Mouse (Mus musculus): ENCODE measurements at regions not wholly inside any gene's neighbourhood (a gene's known extent, or its start where the extent isn't known, plus 50 kb on each side); places are given as distances from the start of the nearest gene placed in this dataset.

- Histone ChIP-seq H3K36me3 (ENCODE audit: control insufficient read depth, insufficient read depth, low read length) (no peaks in the 10 kb centered on the region), H3K4me3 (ENCODE audit: extremely low read depth, insufficient read depth, insufficient read length) (no peak overlapping the region), H3K4me1 (ENCODE audit: control insufficient read depth, insufficient read depth, insufficient read length) (0 out of 2 replicates have a peak, but pooled peaks cover 5% of the 10 kb centered on the region), H3K27ac (ENCODE audit: insufficient read depth, low read length) (no peak overlapping the region), H3K27me3 (ENCODE audit: control insufficient read depth, insufficient read depth, low read length) (no peaks in the 10 kb centered on the region)
- DNase-seq (ENCODE audit: low read depth in 1 of 2, low spot score in 2 of 2) = no peak
- no peak for TF ChIP-seq CTCF (IDR thresholded peaks at IDR 0.05; ENCODE audit: extremely low read depth, insufficient read depth, insufficient read length, insufficient replicate concordance)
- no peak for TF ChIP-seq POLR2A (IDR thresholded peaks at IDR 0.05; ENCODE audit: low read depth, low read length)
- 80% methylated on average over 14 of the region's 14 CpGs for WGBS
Observed at GRCm38 (mm10) chr17:88325326-88325909, 115.1 kb upstream of the Foxn2 start.

GRCm38 (mm10) chr17:88325910-88326739 is 114.4 kb upstream of the Foxn2 start:
- Histone ChIP-seq H3K27ac (ENCODE audit: insufficient read depth, low read length) (no peak overlapping the region), H3K4me3 (ENCODE audit: extremely low read depth, insufficient read depth, insufficient read length) (no peak overlapping the region), H3K36me3 (ENCODE audit: control insufficient read depth, insufficient read depth, low read length) (no peaks in the 10 kb centered on the region), H3K4me1 (ENCODE audit: control insufficient read depth, insufficient read depth, insufficient read length) (0 out of 2 replicates have a peak, but pooled peaks cover 5% of the 10 kb centered on the region), H3K27me3 (ENCODE audit: control insufficient read depth, insufficient read depth, low read length) (no peaks in the 10 kb centered on the region)
- no peak for DNase-seq (ENCODE audit: low read depth in 1 of 2, low spot score in 2 of 2)
- WGBS = 75% methylated on average over 12 of the region's 12 CpGs
- TF ChIP-seq POLR2A (IDR thresholded peaks at IDR 0.05; ENCODE audit: low read depth, low read length) (no peak), CTCF (IDR thresholded peaks at IDR 0.05; ENCODE audit: extremely low read depth, insufficient read depth, insufficient read length, insufficient replicate concordance) (no peak)

GRCm38 (mm10) chr17:88326740-88327123 is 113.8 kb upstream of the Foxn2 start:
- no peak for DNase-seq (ENCODE audit: low read depth in 1 of 2, low spot score in 2 of 2)
- H3K27ac ChIP-seq (ENCODE audit: insufficient read depth, low read length) = no peak overlapping the region
- 70% methylated on average over 4 of the region's 4 CpGs for WGBS
- no peaks in the 10 kb centered on the region for H3K36me3 ChIP-seq (ENCODE audit: control insufficient read depth, insufficient read depth, low read length)
- H3K27me3 ChIP-seq (ENCODE audit: control insufficient read depth, insufficient read depth, low read length) = no peaks in the 10 kb centered on the region
- no peak overlapping the region for H3K4me3 ChIP-seq (ENCODE audit: extremely low read depth, insufficient read depth, insufficient read length)
- no peak for TF ChIP-seq POLR2A (IDR thresholded peaks at IDR 0.05; ENCODE audit: low read depth, low read length)
- no peak for TF ChIP-seq CTCF (IDR thresholded peaks at IDR 0.05; ENCODE audit: extremely low read depth, insufficient read depth, insufficient read length, insufficient replicate concordance)
- H3K4me1 ChIP-seq (ENCODE audit: control insufficient read depth, insufficient read depth, insufficient read length) = 0 out of 2 replicates have a peak, but pooled peaks cover 5% of the 10 kb centered on the region

GRCm38 (mm10) chr17:88327791-88328190 is 112.7 kb upstream of the Foxn2 start:
- H3K27ac ChIP-seq (ENCODE audit: insufficient read depth, low read length) = no peak overlapping the region
- TF ChIP-seq POLR2A (IDR thresholded peaks at IDR 0.05; ENCODE audit: low read depth, low read length) (no peak), CTCF (IDR thresholded peaks at IDR 0.05; ENCODE audit: extremely low read depth, insufficient read depth, insufficient read length, insufficient replicate concordance) (no peak)
- WGBS = 90% methylated on average over 8 of the region's 8 CpGs
- H3K4me1 ChIP-seq (ENCODE audit: control insufficient read depth, insufficient read depth, insufficient read length) = 0 out of 2 replicates have a peak, but pooled peaks cover 5% of the 10 kb centered on the region
- no peaks in the 10 kb centered on the region for H3K27me3 ChIP-seq (ENCODE audit: control insufficient read depth, insufficient read depth, low read length)
- H3K36me3 ChIP-seq (ENCODE audit: control insufficient read depth, insufficient read depth, low read length) = no peaks in the 10 kb centered on the region
- H3K4me3 ChIP-seq (ENCODE audit: extremely low read depth, insufficient read depth, insufficient read length) = no peak overlapping the region
- DNase-seq (ENCODE audit: low read depth in 1 of 2, low spot score in 2 of 2) = no peak

- no peak overlapping the region for H3K27ac ChIP-seq (ENCODE audit: insufficient read depth, low read length)
- no peaks in the 10 kb centered on the region for H3K36me3 ChIP-seq (ENCODE audit: control insufficient read depth, insufficient read depth, low read length)
- H3K4me1 ChIP-seq (ENCODE audit: control insufficient read depth, insufficient read depth, insufficient read length) = 0 out of 2 replicates have a peak, but pooled peaks cover 5% of the 10 kb centered on the region
- H3K27me3 ChIP-seq (ENCODE audit: control insufficient read depth, insufficient read depth, low read length) = no peaks in the 10 kb centered on the region
- no peak for DNase-seq (ENCODE audit: low read depth in 1 of 2, low spot score in 2 of 2)
- no peak for TF ChIP-seq CTCF (IDR thresholded peaks at IDR 0.05; ENCODE audit: extremely low read depth, insufficient read depth, insufficient read length, insufficient replicate concordance)
- no peak for TF ChIP-seq POLR2A (IDR thresholded peaks at IDR 0.05; ENCODE audit: low read depth, low read length)
- H3K4me3 ChIP-seq (ENCODE audit: extremely low read depth, insufficient read depth, insufficient read length) = no peak overlapping the region
- WGBS = 72% methylated on average over 8 of the region's 8 CpGs
Observed at GRCm38 (mm10) chr17:88328807-88329206, 111.7 kb upstream of the Foxn2 start.

- TF ChIP-seq CTCF (IDR thresholded peaks at IDR 0.05; ENCODE audit: extremely low read depth, insufficient read depth, insufficient read length, insufficient replicate concordance) (no peak), POLR2A (IDR thresholded peaks at IDR 0.05; ENCODE audit: low read depth, low read length) (no peak)
- WGBS = 86% methylated on average over 9 of the region's 9 CpGs
Observed at GRCm38 (mm10) chr17:88329715-88330114, 110.8 kb upstream of the Foxn2 start.

More at GRCm38 (mm10) chr17:88329715-88330114, 110.8 kb upstream of the Foxn2 start:
- 0 out of 2 replicates have a peak, but pooled peaks cover 5% of the 10 kb centered on the region for H3K4me1 ChIP-seq (ENCODE audit: control insufficient read depth, insufficient read depth, insufficient read length)
- H3K27me3 ChIP-seq (ENCODE audit: control insufficient read depth, insufficient read depth, low read length) = no peaks in the 10 kb centered on the region
- no peak for DNase-seq (ENCODE audit: low read depth in 1 of 2, low spot score in 2 of 2)
- no peaks in the 10 kb centered on the region for H3K36me3 ChIP-seq (ENCODE audit: control insufficient read depth, insufficient read depth, low read length)
- no peak overlapping the region for H3K4me3 ChIP-seq (ENCODE audit: extremely low read depth, insufficient read depth, insufficient read length)
- no peak overlapping the region for H3K27ac ChIP-seq (ENCODE audit: insufficient read depth, low read length)
